Mouse (Mus musculus) urinary bladder, adult 18-20 months (tissue): ENCODE results near the gene Serpinh1.

ENCODE experiments used
- DNase-seq, 2 experiments: peaks; one replicate each; pipeline ENCODE4 v3.0.0; 2022; ENCODE audit warnings: low spot score in 2 of 2, mixed read lengths in 2 of 2

Serpinh1 gene

DNA sequence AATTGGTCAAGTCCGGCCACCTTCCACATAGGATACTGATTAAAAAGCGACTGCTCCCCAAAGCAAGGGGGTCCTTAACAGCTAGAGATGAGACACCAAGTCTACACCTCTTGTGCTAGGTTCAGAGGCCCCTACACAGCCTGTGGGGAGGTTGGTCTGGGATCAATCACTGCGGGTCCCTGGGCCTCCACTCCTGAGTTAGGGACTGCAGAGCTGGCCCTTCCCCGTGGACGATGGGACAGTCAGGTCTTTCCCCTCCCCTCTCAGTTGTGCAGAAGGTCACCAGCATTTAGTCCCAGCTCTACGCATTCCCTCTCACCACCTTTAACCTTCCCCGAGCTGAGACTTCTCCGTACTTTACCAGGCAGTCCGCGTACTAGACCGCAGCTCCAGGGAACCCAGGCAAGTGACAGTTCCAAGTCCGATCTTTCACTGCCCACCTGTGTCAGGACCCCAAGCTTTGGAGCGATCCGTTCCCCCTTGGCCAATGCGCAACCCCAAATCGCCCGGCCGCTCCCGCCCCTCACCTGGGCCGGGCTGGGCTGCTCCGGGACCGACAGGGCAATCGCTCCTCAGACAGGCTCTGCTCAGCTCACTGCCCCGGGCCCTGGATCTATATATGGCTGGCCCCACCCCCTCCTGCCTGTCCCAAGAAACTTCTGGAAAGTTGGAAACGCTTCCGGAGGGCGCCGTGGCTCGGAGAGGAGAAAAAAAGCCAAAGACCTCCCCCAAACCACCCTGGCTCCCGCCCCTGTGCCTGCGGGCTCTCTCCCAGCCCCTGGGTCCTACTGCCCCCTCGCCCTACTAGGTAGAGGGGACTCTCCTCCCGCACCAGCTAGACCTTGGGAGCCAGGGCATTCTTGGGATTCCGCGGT lies at the start of gene Serpinh1:
Serpinh1 (minus strand) TSS at position 714 of the 875 bp plus-strand sequence.
- peak; percentile 66 to 85 for DNase-seq

DNA sequence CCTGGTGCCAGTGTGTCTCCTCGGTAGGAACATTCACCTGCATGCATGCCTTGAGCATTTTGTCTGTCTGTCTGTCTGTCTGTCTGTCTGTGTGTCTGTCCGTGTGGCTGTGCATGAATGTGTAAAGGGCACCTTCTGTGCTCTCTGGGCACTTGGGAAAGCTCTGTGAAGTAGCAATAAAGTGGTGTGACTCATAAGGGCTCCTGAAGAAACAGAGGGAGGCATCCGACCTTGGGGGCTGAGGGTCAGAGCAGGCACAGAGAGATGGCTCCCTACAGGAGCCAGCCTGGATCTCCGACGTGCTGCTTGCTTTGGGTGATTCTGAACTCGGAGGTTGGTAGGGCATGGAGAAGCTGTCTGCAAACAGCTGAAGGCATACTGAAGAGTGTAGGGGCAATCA lies 49.4 kb upstream of the Serpinh1 start:
- DNase-seq = no peak

DNA sequence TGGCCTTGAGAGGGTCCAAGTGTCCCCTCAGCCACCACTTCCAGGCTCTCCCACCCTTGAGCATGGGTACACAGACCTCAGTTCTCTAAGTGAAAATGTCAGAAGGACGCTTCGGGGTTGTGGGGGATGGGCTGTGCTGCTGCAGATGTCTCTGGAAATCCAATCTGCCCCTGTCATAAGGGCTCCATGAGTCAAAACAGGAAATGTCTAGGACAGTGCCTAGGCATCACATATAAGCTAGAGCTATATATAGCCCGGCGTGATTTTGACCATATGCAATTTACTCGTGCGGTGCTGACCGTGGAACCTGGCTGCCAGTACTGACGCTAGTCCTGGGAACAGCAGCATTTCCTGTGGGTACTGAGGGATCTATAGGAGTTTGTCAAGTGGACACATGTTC lies 48.3 kb upstream of the Serpinh1 start:
- no peak for DNase-seq

DNA sequence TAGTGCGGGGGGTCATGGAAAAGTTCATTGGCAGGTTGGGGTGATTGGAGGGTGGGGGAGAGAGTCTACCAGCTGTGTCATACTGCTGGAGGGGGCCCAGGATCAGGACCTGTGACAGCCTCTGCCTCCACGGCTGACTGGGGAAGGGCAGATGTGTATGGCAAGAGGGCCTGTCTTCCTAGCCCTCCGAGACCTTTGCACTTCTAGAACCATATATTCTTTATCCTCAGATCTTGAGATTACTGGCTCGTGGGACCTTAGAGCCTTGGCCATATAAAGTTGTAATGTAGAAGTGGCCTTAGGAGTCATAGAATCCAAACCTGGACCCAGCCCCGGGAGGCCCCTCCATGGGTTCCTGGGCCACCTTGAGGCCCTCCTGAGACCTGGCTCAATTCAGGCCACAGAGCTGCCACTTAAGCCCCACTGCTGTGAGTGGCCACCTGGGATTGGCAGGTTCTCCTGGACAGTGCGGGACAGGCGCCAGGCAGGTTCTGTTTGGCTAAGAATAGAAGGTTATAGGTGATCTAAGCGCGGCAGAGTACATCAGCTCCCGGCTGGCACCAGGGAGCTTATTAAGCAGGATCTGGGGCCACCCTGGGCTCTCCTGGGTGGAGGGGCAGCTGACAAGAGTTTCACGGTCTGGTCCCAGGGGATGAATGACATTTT lies 44.1 kb upstream of the Serpinh1 start:
- DNase-seq = no peak

DNA sequence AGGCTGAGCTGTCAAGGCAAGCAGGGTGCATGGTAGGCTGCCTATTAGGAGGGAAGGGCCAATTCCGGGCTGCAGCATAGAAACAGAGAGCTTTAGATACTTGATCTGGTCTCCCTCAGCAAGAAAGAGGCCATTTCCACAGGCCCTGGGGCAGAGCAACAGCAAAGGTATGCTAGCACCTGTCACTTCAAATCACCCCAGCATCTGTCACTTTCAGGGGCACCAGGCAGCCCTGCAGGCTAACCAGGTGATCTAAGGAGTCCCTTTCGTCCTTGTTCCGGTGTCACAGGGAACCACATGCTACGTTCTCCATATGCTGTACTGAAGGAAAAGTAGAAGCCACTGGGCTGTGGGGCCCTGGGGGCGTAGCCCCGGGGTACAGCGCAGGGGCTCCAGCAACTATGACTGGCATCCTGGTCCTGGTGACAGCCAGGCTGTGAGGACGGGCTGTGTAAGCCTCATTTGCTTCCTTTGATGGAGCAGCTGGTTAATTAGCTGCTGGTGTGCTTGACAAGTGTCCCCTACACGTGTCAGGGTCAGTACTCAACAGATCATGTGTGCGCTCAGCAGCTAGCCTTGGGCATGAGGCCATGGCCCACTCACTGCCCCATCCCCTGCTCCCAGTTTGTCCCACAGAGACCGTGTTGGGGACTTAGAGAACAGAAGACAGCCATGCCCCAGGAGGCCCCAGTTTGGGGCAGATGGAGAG lies 43.0 kb upstream of the Serpinh1 start:
- DNase-seq = no peak

DNA sequence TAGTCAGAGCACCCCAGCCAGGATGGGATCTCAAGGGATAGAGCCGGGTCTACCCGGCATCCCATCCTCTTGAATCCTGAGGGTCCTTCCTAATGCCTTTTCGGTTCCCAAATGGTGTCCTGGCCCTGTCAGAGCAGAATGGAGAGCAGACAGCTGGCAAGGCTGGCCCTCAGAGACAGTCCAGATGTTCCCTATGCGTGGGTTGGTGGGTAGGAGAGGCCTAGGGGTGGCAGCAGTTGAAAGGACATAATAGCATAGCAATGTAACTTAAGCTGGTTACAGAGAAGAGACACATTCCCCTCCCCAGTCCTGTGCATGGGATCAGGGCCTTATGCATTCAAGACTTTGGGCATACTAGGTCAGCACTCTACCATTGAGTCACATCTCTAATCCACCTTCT lies 42.3 kb upstream of the Serpinh1 start:
- DNase-seq = no peak

DNA sequence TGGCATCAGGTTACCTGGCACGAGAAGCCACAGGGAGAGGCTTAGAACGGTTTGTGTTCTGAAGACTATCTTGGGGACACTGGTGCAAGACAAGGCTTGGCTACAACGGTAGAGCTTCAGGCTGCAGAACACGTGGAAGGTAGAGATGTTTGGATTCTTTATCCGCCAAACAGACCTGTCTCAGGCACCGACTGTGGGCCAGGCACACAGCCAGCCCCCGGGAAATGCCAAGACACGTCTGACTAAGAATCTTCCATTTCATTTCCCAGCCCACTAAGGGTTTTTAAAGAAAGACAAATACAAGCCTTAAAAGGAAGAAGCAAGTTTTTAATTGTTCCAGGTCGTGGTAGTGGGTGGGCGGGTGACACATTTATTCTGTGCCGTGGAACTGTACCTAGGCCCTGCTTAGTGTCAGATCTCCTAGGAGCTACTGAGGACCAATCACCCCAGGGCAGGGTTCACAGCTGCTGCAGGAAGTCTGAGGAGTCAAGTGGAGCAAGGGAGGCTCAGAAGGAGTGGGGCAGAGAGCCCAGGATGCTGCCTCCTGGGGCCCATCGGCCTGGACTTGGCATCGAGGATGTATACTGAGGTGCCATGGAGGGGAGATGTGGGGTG lies 40.8 kb upstream of the Serpinh1 start:
- DNase-seq = no peak

DNA sequence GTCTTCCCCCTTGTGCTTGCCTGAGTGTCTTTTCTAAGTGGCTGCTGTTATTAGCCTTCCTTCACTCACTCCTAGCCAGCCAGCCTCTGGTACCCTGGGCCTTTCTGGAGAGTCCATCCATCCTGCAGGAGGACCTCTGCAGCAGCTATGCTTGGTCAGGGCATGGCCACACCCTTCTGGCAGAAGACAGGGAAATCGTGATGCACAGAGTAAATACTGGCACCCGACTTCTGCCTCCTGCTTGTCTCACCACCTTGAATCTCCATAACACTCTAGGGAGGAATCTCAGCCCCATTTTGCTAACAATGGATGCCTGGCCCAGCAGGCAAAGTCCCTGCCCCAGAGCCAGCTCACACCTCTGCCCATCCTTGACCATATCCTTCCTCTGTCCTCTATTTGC lies 39.7 kb upstream of the Serpinh1 start:
- no peak for DNase-seq

DNA sequence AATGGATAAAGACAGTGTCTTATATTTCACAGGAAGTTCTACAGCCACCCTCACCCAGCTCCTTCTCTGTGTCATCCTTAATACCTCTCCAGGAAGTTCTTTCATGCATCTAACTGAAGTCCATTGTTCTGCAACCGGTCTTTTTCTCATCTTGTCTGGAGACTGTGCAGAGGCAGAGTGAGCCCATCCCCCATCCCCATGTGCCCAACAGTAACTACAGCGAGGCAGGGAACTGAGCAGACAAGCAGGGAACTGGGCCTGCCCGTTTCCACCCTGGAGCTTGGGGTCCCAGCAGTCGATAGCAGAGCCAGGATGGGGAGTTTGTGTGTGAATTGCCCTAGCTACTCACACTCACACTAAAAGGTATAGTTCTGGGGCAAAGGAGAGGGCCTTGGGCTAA lies 37.5 kb upstream of the Serpinh1 start:
- DNase-seq = no peak

DNA sequence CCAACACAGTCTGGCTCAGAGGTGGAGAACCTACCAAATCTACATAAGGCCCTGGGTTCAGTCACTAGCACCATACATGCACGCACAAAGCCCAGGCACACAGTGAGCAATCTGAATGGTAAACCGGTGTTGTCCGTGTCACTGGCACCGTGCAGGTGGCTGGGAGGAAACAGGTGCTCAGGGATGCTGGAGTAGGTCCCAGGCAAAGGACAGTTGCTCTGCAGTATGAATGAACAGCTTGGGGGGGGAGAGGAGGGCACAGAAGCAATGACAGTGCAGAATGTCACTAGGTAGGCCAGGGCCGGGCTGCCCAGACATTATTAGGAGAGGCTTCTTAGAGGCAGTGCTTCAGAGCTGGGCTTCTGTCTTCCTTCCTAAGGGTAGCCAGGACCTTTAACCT lies 34.3 kb upstream of the Serpinh1 start:
- DNase-seq = no peak

DNA sequence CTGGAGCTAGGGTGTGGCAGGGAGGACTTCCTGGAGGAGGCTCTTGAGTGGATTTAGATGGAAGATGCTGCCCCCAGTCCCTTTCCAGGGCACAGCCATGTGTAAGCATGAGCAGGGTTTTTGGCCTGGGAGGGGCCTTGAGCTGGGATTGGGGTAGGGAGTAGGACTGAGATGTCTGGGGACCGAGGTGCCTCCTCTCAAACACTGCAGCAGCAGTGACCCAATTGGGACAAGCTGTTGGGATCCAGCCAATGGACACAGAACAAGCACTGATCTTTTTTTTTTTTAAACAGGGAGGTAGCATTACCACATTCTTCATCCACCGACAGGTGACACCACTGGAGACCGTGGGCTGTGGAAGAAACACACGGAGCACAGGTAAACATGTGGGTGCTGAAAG lies 33.8 kb upstream of the Serpinh1 start:
- DNase-seq = no peak

DNA sequence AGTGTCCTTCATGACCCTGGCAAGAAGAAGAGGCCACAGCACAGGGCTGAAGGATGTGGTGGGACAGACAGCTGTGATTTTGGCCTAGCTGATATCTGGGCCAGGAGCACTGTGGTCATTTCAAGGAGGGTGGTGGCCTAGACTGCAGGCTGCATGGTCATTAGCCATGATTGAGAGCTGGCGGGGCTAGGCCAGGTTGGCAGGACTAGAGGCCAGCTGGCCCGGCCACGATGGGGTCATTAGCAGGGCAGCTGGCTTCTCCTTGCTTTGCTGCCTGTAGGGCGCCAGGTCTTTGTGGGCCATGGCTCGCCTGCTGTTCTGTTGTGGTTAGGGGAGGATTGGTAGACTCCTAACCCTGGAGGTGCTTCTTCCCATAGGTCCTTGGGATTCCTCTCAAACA lies 33.0 kb upstream of the Serpinh1 start:
- no peak for DNase-seq

DNA sequence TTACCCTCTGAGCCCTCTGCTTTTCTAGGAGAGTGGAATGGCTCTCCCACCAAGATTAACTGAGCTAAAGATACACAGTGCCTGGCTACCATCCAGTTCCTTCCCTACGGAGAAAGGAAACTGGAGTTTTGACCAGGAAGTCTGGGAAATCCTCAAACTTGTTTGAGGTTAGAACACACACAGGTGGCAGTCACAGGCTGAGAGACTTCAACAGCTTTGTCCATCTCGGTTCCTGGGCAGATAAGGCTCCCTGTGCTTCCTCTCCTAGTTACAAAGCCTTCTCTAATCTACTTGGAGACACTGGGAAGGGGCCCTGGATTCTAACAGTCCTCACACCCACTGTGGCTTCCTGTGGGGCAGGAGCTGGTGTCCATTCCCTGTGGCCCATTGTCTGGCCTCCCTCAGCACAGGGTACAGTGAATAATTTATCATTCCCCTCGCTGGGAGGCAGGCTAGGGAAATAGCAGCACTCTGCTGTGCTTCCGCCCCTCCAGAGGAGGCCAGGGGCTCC lies 31.1 kb upstream of the Serpinh1 start:
- no peak for DNase-seq

DNA sequence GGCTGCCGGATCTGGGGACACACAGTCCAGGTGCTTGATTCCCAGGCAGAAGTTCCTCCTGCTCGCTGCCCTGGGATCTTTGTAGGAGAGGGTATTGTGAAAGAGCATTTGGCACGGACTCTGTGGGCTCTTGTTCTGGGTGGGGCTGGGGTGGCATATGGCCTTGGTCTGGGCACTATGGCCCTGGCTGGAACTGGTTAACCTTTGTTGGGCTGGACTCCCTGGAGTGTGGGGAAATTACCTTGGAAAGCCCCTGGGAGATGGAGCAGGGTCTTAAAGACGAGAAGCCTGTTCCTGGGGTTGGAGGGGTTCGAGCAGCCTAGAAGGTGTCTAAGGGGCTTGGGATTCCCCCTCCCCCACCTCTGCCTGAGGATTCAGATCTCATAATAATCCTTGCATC lies 30.2 kb upstream of the Serpinh1 start:
- DNase-seq = no peak

DNA sequence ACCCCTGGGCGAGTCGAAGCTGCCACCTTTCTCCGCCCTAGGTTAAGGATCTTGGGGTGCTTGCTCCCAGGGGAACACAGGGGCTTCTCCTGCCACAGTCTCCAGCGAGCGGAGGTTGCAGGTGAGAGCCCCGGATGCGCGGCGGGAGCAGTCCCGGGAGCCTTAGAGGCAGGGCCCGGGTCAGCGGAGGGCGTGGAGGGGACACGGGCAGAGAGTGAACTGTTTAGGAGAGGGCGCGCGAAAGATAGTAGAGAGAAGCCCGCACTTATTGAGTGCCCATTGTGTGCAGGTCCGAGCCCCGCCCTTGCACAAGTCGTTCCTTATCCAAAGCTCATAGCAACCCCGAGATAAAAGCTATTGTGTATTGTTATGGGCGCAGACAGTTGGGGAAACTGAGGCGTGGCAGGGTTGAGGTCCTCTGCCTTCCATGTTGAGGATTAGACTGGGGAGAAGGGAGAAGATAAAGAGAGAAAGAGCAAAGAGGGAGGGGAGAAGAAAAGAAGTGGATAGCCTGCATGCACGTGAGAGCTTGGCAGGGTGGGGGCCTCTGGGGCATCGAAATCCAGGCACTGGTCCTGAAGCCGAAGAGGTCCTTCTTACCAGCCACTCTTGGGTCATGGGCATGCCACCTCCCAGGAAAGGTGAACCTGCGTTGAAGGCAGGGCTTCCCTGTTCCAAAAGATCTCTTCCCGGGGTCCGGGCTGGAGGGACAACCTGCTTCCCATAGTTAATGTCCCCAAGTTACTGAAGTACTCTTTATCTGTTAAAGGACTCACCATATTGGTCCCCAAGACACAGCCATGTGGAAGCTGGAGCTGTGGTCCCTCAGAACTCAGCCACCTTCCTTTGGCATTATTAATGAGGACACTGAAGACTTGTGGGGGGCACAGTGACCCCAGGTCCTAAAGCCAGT lies 29.3 kb upstream of the Serpinh1 start:
- DNase-seq = no peak

DNA sequence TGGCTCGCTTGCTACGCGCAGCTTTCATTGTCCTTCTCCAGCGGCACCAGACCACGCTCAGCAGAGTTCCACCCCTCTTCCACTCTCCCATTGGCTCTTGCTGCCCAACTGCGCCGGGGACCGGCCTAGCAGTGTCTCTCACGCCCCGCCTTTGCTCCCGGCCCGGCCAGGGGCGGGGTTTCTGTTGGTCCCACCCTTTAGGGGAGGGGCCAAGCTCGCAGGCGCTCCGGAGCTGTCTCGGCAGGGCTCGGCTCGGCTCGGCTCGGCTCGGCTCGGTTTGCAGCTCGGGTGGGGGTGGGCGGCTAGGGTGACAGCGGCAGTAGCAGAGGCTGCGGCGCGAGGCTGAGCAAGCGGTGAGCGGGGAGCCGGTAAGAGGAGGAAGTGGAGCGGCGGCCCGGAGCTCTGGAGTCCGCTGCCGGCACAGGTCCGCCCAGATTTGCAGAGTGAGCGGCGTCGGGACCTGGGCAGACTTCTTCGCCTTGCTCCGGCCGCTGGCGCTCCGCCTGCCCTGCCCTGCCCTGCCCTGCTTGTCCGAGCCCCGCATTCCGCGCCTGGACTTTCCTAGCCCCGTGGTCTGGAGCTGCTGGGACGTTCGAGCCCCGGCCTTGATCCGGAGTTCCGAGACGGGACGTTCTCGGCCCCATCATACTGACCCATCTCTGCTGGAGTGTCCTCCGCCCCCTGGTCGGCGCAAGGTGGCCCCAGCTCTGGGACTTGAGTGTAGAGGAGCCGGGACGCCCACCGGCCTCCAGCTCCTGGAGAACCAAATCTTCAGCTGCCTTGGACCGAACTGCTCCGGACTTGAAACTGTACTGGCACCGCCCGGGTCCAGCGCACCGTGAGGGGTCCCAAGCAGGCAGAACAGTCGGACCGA lies 28.4 kb upstream of the Serpinh1 start, which contains the start of gene Gdpd5:
Gdpd5 (plus strand) TSS at position 201 of the 874 bp plus-strand sequence.
- DNase-seq = peak; percentile 99 to 100

DNA sequence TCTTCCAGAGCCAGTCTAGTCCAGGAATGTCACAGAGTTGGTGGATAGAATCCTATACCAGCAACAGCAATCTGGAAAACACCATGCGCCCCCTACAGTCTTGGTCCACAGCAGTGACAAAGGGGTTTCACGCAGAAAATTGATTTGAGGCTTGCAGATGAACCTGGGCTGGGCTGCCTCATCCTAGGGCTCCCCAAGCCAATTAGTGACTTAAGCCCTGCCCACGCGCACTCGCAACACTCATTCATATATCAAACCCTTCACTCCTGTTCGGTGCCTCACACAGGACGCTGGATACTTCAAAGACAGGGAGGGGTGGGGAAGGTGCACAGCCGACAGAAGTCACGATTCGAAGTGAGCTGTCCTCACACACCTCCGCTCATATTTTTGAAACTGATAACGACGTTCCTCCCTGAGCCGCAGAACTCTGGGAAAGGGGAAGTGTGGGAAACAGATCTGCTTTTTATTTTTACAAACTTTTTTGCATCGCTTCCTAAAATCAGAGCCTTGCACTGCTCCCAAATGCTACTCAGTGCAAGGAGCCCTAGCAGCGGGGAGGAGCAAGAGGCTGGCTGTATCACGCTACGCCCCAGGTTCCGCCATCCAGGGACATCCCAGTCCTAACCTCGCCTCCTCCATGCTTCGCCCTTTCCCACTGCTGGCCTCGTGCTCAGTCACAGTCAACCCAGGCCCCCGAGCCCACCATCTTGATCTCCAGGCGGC lies 27.6 kb upstream of the Serpinh1 start:
- DNase-seq = no peak

DNA sequence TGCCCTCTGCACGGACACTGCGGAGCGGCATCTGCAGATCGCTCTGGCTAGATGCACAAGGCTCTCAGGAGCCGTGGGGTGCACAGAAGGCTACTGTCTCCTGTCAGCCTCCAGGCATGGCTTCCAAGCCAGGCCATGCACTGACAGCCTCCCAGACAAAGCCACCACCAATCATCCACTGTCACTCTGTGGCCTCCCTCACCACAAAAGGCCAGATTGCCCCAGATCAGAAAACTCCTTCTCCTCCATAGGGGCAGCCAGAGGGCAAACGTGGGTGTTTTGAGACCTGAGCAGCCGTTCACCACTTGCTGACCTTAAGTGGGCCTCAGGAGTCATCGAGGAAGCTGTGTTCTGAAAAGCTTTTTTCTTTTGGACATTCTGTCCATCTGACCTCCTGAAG lies 25.8 kb upstream of the Serpinh1 start:
- no peak for DNase-seq

DNA sequence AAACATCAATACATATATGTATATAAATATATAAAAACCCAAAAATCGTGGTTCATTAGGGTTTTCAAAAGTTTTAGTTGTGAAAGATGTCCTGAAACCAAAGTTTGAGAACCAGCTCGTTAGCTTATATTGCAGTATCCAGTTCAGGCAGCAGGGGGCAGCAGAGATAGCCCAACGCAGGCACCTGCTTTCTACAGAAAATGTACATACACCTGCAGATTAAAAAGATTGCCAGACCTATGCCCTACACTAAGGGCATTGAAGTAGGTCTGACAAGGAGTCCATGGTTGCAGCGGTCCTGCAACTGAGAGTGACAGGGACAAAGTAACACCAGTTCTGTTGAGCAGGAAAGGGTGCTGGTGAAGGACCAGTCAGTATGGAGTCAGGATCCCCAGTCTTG lies 22.4 kb upstream of the Serpinh1 start:
- peak in 1 of 2 experiments; percentile 86 for DNase-seq
